Mouse (Mus musculus): ENCODE data around the gene Wscd1. TPM values are rescaled to one million over a fixed set of nuclear protein-coding genes. Genes with fewer than 3 reads are reported as not detected.

The Wscd1 gene
- 42.9 and 44.0 TPM in 2 replicates for polyA plus RNA-seq (2012; rRNA removed)

GRCm38 (mm10) chr11:71749671-71750070, at the start of gene Wscd1:
Gene Wscd1, plus strand, starts transcription at chr11:71749920.

